Mouse (Mus musculus) small intestine, adult 2 months (tissue): ENCODE results near the gene Eif5a2. TPM values are rescaled to one million over a fixed set of nuclear protein-coding genes. Genes with fewer than 3 reads are reported as not detected.
"Not testable (repeated sequence)": the region's sequence is repeated elsewhere in the genome, so short reads cannot be mapped to it uniquely, and the experiment has no call there.

ENCODE experiments used
- H3K27ac ChIP-seq: fragments of 200-500 bp; 2 replicates; pipeline ENCODE4 v1.5.1; 2012; ENCODE audit warnings: low read depth, low read length, control low read depth, inconsistent platforms; ENCODE audit not compliant: insufficient read depth
- H3K27me3 ChIP-seq: fragments of 200-500 bp; 2 replicates; pipeline ENCODE4 v1.6.1; 2012; ENCODE audit warnings: mild to moderate bottlenecking, moderate library complexity, low read length, inconsistent platforms; ENCODE audit not compliant: control insufficient read depth, insufficient read depth
- H3K36me3 ChIP-seq: fragments of 200-500 bp; 2 replicates; pipeline ENCODE4 v1.6.1; 2012; ENCODE audit warnings: mild to moderate bottlenecking, low read length, control low read depth, inconsistent platforms; ENCODE audit not compliant: control insufficient read depth, insufficient read depth
- H3K4me1 ChIP-seq: fragments of 200-500 bp; 2 replicates; pipeline ENCODE4 v1.6.1; 2012; ENCODE audit warnings: low read length, inconsistent platforms, mixed read lengths; ENCODE audit not compliant: control insufficient read depth, insufficient read depth, insufficient read length
- H3K4me3 ChIP-seq: fragments of 200-500 bp; 2 replicates; pipeline ENCODE4 v1.5.1; 2012; ENCODE audit warnings: low read depth, mild to moderate bottlenecking, control low read depth, inconsistent platforms, low read length, moderate library complexity
- CTCF ChIP-seq: fragments of 200-500 bp; IDR thresholded peaks from 2 replicates; pipeline ENCODE4 v1.5.1; 2012; ENCODE audit warnings: low read depth, mild to moderate bottlenecking, control low read depth, inconsistent platforms, low read length, moderate library complexity, mixed read lengths; ENCODE audit not compliant: insufficient replicate concordance, insufficient read length; ENCODE audit errors: extremely low read depth
- POLR2A ChIP-seq: fragments of 200-500 bp; IDR thresholded peaks from 2 replicates; pipeline ENCODE4 v1.6.1; 2012; ENCODE audit warnings: low read depth, mild to moderate bottlenecking, control low read depth, inconsistent platforms, low read length, moderate library complexity
- WGBS: fragments of 180-500 bp; shearing (Covaris S2); methylation state at CpG from one replicate; pipeline ENCODE4 v1.1.7; 2018; 5-methylcytosine and 5-hydroxymethylcytosine counted together
- polyA plus RNA-seq: library from polyadenylated mRNA; depleted of rRNA; stranded (reverse); fragments of >200 nt; gene quantifications from 2 replicates; pipeline ENCODE4 v1.2.3, GENCODE M21; 2012

Eif5a2 gene
- polyA plus RNA-seq, 1 experiment: 0.05 TPM

DNA sequence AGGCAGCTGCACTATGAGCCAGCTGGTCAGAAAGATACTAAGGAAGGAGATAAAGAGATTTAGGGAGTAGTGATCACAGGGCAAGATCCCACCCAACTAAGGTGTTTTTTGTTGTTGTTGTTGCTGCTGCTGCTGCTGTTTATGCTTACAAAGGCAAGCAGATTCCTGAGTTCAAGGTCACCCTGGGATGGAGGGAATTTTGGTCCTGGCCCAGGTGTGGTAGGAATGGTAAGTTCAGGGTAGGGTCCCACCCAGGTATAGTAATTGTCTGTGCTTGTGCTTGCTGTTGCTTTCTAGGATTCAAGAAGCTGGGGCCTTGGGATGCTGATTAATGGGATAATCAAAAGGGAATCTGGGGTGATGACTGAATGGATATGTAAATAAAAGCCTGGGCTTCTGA lies 32.1 kb upstream of the Eif5a2 start:
- TF ChIP-seq CTCF (no peak), POLR2A (no peak)

DNA sequence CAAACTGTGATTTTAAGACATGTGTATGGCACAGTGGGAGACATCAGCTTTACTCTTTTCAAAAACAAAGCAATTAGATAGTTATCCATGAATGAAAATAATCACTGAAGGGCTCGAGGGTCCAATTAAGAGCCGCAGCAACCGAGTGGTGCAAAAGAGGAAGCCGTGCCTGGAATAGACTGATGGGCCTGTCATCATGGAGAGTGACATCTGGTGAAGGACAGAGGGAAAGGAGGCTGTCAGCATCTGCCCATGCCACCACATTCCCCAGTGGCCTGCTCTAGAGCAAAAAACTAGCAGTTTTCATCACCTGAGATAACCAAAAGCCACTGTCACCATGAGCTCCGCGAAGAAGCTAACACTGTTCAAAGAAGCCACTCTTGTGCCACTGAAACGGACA lies 25.6 kb upstream of the Eif5a2 start:
- H3K36me3 ChIP-seq: no peaks in the 10 kb centered on the region
- no peaks in the 10 kb centered on the region for H3K27me3 ChIP-seq
- WGBS: 82% methylated on average over 7 of the region's 7 CpGs
- TF ChIP-seq CTCF (no peak), POLR2A (no peak)
- H3K4me3 ChIP-seq: no peak overlapping the region
- no peak overlapping the region for H3K27ac ChIP-seq
- H3K4me1 ChIP-seq: no peaks in the 10 kb centered on the region

More for the DNA sequence above, 32.1 kb upstream of the Eif5a2 start:
- Histone ChIP-seq H3K4me1 (no peaks in the 10 kb centered on the region), H3K27me3 (no peaks in the 10 kb centered on the region), H3K27ac (no peak overlapping the region), H3K36me3 (no peaks in the 10 kb centered on the region), H3K4me3 (no peak overlapping the region)

DNA sequence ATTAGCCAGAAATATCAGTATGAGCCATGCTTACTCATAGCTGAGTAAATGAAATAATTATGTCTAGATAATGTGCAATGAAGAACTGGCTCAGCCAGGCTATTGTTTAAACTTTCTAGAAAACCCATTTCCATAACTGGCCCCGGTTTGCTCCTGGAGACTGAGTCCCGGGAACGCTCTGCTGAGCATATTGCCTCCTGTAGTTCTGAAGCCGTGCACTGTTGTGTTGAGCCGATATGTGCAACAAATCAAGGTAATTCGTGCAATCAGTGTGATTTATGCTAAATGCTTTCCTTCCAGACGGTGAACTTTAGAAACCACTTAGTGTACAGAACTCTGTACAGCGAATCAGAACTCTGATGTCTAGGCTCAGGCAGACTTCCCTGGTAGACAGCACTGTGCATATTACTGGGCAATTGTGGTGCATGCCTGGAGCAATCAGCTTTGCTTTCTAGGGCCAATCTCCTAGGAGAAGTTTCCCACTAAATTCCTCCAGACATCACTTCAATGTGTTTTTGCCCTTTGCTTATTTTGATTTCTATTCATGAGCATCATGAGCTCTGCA lies 19.8 kb upstream of the Eif5a2 start:
- Histone ChIP-seq H3K27ac (no peak overlapping the region), H3K4me1 (no peaks in the 10 kb centered on the region), H3K27me3 (no peaks in the 10 kb centered on the region), H3K4me3 (no peak overlapping the region), H3K36me3 (no peaks in the 10 kb centered on the region)
- WGBS: 80% methylated on average over 8 of the region's 8 CpGs
- no peak for TF ChIP-seq POLR2A
- TF ChIP-seq CTCF: no peak

DNA sequence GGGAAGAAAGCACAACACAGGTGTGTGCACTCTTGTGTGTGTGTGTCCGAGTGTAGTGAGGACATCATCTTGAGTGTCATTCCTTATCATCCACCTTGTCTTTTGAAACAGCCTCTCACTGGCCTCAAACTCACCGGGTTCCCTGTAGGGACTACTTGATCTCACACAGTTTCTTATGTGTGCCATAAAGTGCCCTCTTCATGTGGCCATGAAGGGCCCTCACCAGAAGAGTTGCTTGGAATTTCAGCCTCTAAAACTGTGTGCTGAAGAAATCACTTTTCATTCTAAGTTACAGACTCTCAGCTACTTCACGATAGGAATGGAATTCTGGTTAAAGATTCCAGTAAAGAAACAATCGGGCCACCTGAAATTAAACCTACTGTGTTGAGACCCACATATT lies 14.1 kb upstream of the Eif5a2 start:
- TF ChIP-seq POLR2A: no peak
- TF ChIP-seq CTCF: no peak
- 89% methylated on average over 4 of the region's 4 CpGs for WGBS
- Histone ChIP-seq H3K4me3 (no peak overlapping the region), H3K27me3 (no peaks in the 10 kb centered on the region), H3K4me1 (no peaks in the 10 kb centered on the region), H3K27ac (no peak overlapping the region), H3K36me3 (no peaks in the 10 kb centered on the region)

DNA sequence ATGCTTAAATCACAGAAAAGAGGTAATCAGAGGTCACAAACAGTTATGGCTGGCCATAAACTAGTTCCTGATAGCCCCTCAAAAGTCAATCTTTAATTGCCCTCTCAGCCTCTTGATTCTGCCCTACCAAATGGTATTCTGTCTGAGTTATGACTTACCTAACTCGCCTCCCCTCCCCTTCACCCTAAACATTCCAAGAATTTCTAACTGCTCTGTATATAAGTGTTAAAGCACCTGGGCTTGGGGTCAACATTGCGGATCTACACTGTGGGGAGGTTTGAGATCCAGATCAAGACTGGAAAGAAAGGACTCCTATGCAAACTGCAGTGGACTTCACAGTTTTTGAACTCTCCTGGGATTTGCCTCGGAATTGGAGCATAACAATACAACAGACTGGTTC lies 12.9 kb upstream of the Eif5a2 start:
- no peak overlapping the region for H3K27ac ChIP-seq
- 85% methylated on average over 3 of the region's 3 CpGs for WGBS
- no peak overlapping the region for H3K4me3 ChIP-seq
- H3K36me3 ChIP-seq: no peaks in the 10 kb centered on the region
- H3K27me3 ChIP-seq: no peaks in the 10 kb centered on the region
- H3K4me1 ChIP-seq: no peaks in the 10 kb centered on the region
- TF ChIP-seq CTCF (no peak), POLR2A (no peak)

DNA sequence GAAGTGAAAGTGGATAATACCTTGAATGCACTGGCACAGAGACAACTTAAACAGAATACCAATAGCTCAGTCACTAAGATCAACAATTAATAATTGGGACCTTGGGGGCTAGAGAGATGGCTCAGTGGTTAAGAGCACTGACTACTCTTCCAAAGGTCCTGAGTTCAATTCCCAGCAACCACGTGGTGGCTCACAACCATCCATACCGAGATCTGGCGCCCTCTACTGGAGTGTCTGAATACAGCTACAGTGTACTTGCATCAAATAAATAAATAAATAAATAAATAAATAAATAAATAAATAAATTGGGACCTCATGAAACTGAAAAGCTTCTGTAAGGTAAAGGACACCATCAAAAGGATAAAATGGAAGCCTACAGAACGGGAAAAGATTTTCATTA lies 8.2 kb upstream of the Eif5a2 start:
- H3K4me3 ChIP-seq, H3K4me1 ChIP-seq, H3K27ac ChIP-seq, H3K27me3 ChIP-seq, H3K36me3 ChIP-seq: not testable (repeated sequence)
- 59% methylated on average over 4 of the region's 4 CpGs for WGBS
- TF ChIP-seq CTCF: peak; percentile 40; the same call in 1 of the 2 replicates

DNA sequence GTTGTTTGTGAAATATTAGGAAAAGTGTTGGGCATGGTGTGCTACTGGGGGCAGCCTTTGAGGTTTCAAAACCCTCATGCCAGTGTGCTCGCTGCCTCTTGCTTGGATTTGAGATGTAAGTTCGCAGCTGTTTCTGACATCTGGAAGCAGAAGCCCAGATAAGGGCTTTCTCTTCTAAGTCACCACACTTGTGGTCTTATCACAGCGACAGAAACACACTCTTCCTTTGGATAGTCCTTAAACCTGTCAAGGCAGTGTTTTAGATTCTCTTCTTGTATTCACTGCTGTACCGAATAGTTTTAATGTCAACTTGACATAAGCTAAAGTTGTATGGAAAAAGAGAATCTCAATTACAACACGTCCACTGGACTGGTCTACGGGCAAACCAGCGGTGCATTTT lies 5.7 kb upstream of the Eif5a2 start:
- no peak overlapping the region for H3K4me3 ChIP-seq
- no peaks in the 10 kb centered on the region for H3K27me3 ChIP-seq
- H3K36me3 ChIP-seq: no peaks in the 10 kb centered on the region
- TF ChIP-seq CTCF: no peak
- WGBS: 86% methylated on average over 7 of the region's 7 CpGs
- no peak overlapping the region for H3K27ac ChIP-seq
- no peaks in the 10 kb centered on the region for H3K4me1 ChIP-seq

DNA sequence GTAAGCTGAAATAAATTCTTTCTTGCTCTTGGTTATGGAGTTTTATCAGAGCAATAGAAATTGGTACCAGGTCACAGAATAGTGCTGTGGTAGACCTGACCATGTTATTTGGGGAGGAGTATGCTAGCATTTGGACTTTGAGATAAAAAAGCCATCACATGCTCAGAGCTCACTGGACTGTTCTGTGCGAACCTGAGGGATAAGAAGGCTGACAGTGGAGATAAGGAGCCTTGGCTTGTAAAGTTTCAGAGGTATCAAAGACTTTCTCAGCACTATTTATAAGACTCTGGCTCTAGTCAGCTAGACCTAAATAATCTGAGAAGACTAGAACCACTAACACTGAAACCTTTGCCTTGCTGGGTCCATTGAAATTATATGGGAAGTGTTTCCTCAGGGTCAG lies 5.1 kb upstream of the Eif5a2 start:
- no peak overlapping the region for H3K4me3 ChIP-seq
- H3K27ac ChIP-seq: no peak overlapping the region
- no peak for TF ChIP-seq CTCF
- TF ChIP-seq POLR2A: no peak
- 31% methylated on average over 1 of the region's 1 CpGs for WGBS
- H3K27me3 ChIP-seq: no peaks in the 10 kb centered on the region
- H3K36me3 ChIP-seq: no peaks in the 10 kb centered on the region
- H3K4me1 ChIP-seq: peaks cover 4% of the 10 kb centered on the region; the same call in 1 of the 2 replicates
